In the genomic region with DNA sequence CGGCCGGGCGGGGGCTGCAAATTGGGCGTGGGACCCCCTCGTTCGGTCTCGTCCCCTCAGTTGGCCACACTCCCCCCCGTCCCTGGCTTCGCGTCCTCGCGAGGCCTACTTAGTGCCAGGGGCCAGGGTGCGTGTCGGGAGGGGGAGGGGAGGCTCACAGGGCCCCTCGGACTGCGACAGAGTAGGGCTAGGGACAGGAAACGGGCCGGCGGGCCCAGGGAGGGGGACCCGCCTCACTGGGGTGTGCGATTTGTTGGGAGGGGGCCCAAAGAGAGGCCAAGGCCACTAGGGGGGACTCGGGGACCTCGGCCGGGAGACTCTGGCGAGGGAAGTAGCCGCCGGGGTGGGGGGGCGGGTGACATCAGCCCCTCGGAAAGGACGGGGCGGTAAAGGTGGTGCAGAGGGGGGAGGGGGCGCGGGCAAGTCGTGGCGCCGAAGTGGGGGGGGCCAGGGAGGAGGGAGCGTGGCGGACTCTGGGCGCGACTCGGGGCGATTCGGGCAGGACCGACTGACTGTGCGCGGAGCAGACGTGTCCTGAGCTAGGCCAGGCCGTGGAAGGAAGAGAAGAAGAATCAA, we compare ENCODE assay signal across 8 mouse cellular contexts. TPM values are rescaled to one million over a fixed set of nuclear protein-coding genes. Genes with fewer than 3 reads are reported as not detected.
A peak's percentile ranks its signal among the peaks of the same experiment; 100 is the strongest.
DNase-seq lines count a peak whose midpoint lies in the region; ATAC-seq and TF ChIP-seq lines count a peak whose summit lies in the region.

No protein-coding gene starts in this region.

- peaks cover 73% of the 10 kb centered on the region for H3K4me1 ChIP-seq in erythroblast, embryonic 14.5 days (ENCODE audit: control insufficient read depth)
- peaks cover 59% of the 10 kb centered on the region for H3K4me1 ChIP-seq in heart, embryonic 13.5 days
- H3K4me1 ChIP-seq in kidney, embryonic 16.5 days (ENCODE audit: insufficient read depth, low read length): peaks cover 51% of the 10 kb centered on the region
- peaks cover 19% of the 10 kb centered on the region for H3K4me1 ChIP-seq in lung, adult 2 months (ENCODE audit: control insufficient read depth, insufficient read depth, low read length)
- H3K4me1 ChIP-seq in thymus, adult 2 months (replicated peaks; ENCODE audit: control insufficient read depth, insufficient read depth, low read length): peaks cover 20% of the 10 kb centered on the region

- no peak for TF ChIP-seq CTCF in lung, adult 2 months (IDR thresholded peaks at IDR 0.05; ENCODE audit: insufficient read depth, low read length)
- no peak for TF ChIP-seq CTCF in thymus, adult 2 months (IDR thresholded peaks at IDR 0.05; ENCODE audit: borderline replicate concordance, control insufficient read depth, extremely low read depth, insufficient read depth, low read length, poor library complexity)

- peak; percentile 18; the same call in 1 of the 2 replicates for TF ChIP-seq POLR2A in lung, adult 2 months (IDR thresholded peaks at IDR 0.05; ENCODE audit: borderline replicate concordance, extremely low read depth, low read depth, low read length)
- no peak for TF ChIP-seq POLR2A in thymus, adult 2 months (IDR thresholded peaks at IDR 0.05; ENCODE audit: control insufficient read depth, extremely low read depth, insufficient read depth, low read length, poor library complexity)

- peaks cover 17% of the 10 kb centered on the region for H3K27me3 ChIP-seq in erythroblast, embryonic 14.5 days (ENCODE audit: control insufficient read depth)
- no peaks in the 10 kb centered on the region for H3K27me3 ChIP-seq in heart, embryonic 13.5 days (replicated peaks)
- no peaks in the 10 kb centered on the region for H3K27me3 ChIP-seq in kidney, embryonic 16.5 days (ENCODE audit: insufficient read depth, low read length)
- no peaks in the 10 kb centered on the region for H3K27me3 ChIP-seq in thymus, adult 2 months (ENCODE audit: control insufficient read depth, insufficient read depth, low read length)

- peak overlapping the region; percentile 96 for H3K4me3 ChIP-seq in erythroblast, embryonic 14.5 days (replicated peaks)
- H3K4me3 ChIP-seq in heart, embryonic 13.5 days: peak overlapping the region; percentile 98
- H3K4me3 ChIP-seq in kidney, embryonic 16.5 days (ENCODE audit: low read length): peak overlapping the region; percentile 99
- H3K4me3 ChIP-seq in lung, adult 2 months (replicated peaks; ENCODE audit: extremely low read depth, low read depth, low read length): peak overlapping the region; percentile 72
- peak overlapping the region; percentile 72 for H3K4me3 ChIP-seq in thymus, adult 2 months (ENCODE audit: control insufficient read depth, insufficient read depth, low read length)

- H3K9ac ChIP-seq in heart, embryonic 13.5 days: peak overlapping the region; percentile 100
- H3K9ac ChIP-seq in kidney, embryonic 16.5 days (replicated peaks; ENCODE audit: low read length): peak overlapping the region; percentile 99

- H3K27ac ChIP-seq in heart, embryonic 13.5 days (replicated peaks): peak overlapping the region; percentile 100
- H3K27ac ChIP-seq in kidney, embryonic 16.5 days (ENCODE audit: low read length): peak overlapping the region; percentile 99
- H3K27ac ChIP-seq in thymus, adult 2 months (ENCODE audit: control insufficient read depth, insufficient read depth, low read length): peak overlapping the region; percentile 21; the same call in 1 of the 2 replicates

- peaks cover 18% of the 10 kb centered on the region for H3K36me3 ChIP-seq in erythroblast, embryonic 14.5 days (ENCODE audit: control insufficient read depth)
- H3K36me3 ChIP-seq in heart, embryonic 13.5 days: peaks cover 12% of the 10 kb centered on the region
- H3K36me3 ChIP-seq in kidney, embryonic 16.5 days (ENCODE audit: insufficient read depth, low read length): peaks cover 9% of the 10 kb centered on the region; the same call in 1 of the 2 replicates
- no peaks in the 10 kb centered on the region for H3K36me3 ChIP-seq in thymus, adult 2 months (ENCODE audit: control insufficient read depth, insufficient read depth, low read length)

- H3K9me3 ChIP-seq in erythroblast, embryonic 14.5 days (ENCODE audit: control insufficient read depth, low read length): peaks cover 17% of the 10 kb centered on the region
- H3K9me3 ChIP-seq in heart, embryonic 13.5 days: no peaks in the 10 kb centered on the region
- peaks cover 11% of the 10 kb centered on the region for H3K9me3 ChIP-seq in kidney, embryonic 16.5 days (ENCODE audit: low read length)

- peak; percentile 37 for ATAC-seq in heart, embryonic 13.5 days (ENCODE audit: extremely low read depth, insufficient number of reproducible peaks, low FRiP score, low TSS enrichment)
- peak; percentile 69 for ATAC-seq in kidney, embryonic 16.5 days (ENCODE audit: low FRiP score, low TSS enrichment)
- peak; percentile 39 for ATAC-seq in neutrophil, adult 5-6 weeks (ENCODE audit: extremely low read depth, insufficient number of reproducible peaks, low FRiP score, poor library complexity, severe bottlenecking)

- peak overlapping the region; percentile 72 for H3K4me2 ChIP-seq in heart, embryonic 13.5 days
- H3K4me2 ChIP-seq in kidney, embryonic 16.5 days (replicated peaks; ENCODE audit: low read depth, low read length): peak overlapping the region; percentile 60

- WGBS in heart, embryonic 13.5 days: under 1% methylated on average over 48 of the region's 48 CpGs
- WGBS in kidney, embryonic 16.5 days: 0% methylated on average over 38 of the region's 48 CpGs
- WGBS in lung, adult 2 months: 1% methylated on average over 47 of the region's 48 CpGs
- 1% methylated on average over 45 of the region's 48 CpGs for WGBS in thymus, adult 2 months

- peak; percentile 28 to 56 for DNase-seq in CD8-positive naive resting alpha-beta T cell, adult 2 months (ENCODE audit: low read depth in 2 of 2, low spot score in 2 of 2)
- DNase-seq in brain, adult 2 months (ENCODE audit: low read depth, low spot score): peak; percentile 69
- DNase-seq in lung, adult 2 months: peak; percentile 81
- peak; percentile 75 for DNase-seq in thymus, adult 2 months

RNA-seq across cellular contexts. Expression of gene Gm20721, which starts 15.8 kb away (rescaled TPM):
- polyA plus RNA-seq in erythroblast, embryonic 14.5 days (2012): 0.03 and 0.27 TPM in 2 replicates
- polyA plus RNA-seq in heart, embryonic 13.5 days (2015; fragmentation: Nextera tagmentation; extraction: Ambion mirVana): 16.0 and 26.6 TPM in 2 replicates
- 18.2 and 28.2 TPM in 2 replicates for polyA plus RNA-seq in kidney, embryonic 16.5 days (2015; fragmentation: Nextera tagmentation; extraction: Ambion mirVana)
- not detected in 2 replicates for polyA plus RNA-seq in lung, adult 2 months (2012; rRNA removed)
- total RNA-seq in neutrophil, adult 5-6 weeks (2017): 7.2 and 7.9 TPM in 2 replicates
- polyA plus RNA-seq in thymus, adult 2 months (2012; rRNA removed): 0.07 and 0.14 TPM in 2 replicates

RNA-seq across cellular contexts. Expression of gene Gnas, which starts 46.6 kb away (rescaled TPM):
- polyA plus RNA-seq in erythroblast, embryonic 14.5 days (2012): 73.8 and 74.5 TPM in 2 replicates
- polyA plus RNA-seq in heart, embryonic 13.5 days (2015; fragmentation: Nextera tagmentation; extraction: Ambion mirVana): 1,244 and 1,252 TPM in 2 replicates
- 743 and 1,325 TPM in 2 replicates for polyA plus RNA-seq in kidney, embryonic 16.5 days (2015; fragmentation: Nextera tagmentation; extraction: Ambion mirVana)
- polyA plus RNA-seq in lung, adult 2 months (2012; rRNA removed): 897 and 1,050 TPM in 2 replicates
- 285 and 293 TPM in 2 replicates for total RNA-seq in neutrophil, adult 5-6 weeks (2017)
- 681 and 716 TPM in 2 replicates for polyA plus RNA-seq in thymus, adult 2 months (2012; rRNA removed)

Comparison
In these comparisons a context has a peak if more than half of its experiments do, and no peak if none do; other contexts are left out.
1. Peak in every context shown above with its lines: DNase-seq, ATAC-seq, H3K4me3 ChIP-seq and H3K27ac ChIP-seq.
2. H3K27ac ChIP-seq: peak in every context shown above with its lines; median percentile 100 in heart, embryonic 13.5 days; 99 in kidney, embryonic 16.5 days; 21 in thymus, adult 2 months.
3. RNA of gene Gm20721, which starts 15.8 kb away (polyA plus RNA-seq): 18.2 to 28.2 TPM in kidney, embryonic 16.5 days and 16.0 to 26.6 TPM in heart, embryonic 13.5 days; 0.07 to 0.14 TPM in thymus, adult 2 months, 0.03 to 0.27 TPM in erythroblast, embryonic 14.5 days and not detected in lung, adult 2 months; every median in the first group is over 10 times any median in the second.